Mouse (Mus musculus) CH12.LX (cell line): ENCODE data around the gene Emc8. TPM values are rescaled to one million over a fixed set of nuclear protein-coding genes. Genes with fewer than 3 reads are reported as not detected.

Source experiments
- DNase-seq: peaks from one replicate; pipeline ENCODE4 v3.0.0-alpha.2; 2013; ENCODE audit errors: extremely low read depth
- H3K27ac ChIP-seq: 2 replicates; pipeline ENCODE4 v1.5.1; 2012; ENCODE audit warnings: low read depth, mild to moderate bottlenecking, control low read depth, moderate library complexity; ENCODE audit not compliant: insufficient read depth
- H3K27me3 ChIP-seq: replicated peaks from 2 replicates; pipeline ENCODE3; 2012; ENCODE audit warnings: inconsistent platforms
- H3K36me3 ChIP-seq, 2 experiments: replicated peaks in 1 of 2; 2 replicates each; pipeline versions ENCODE3 to v1.6.1; 2012; ENCODE audit warnings: inconsistent platforms in 1 of 2, low read length in 1 of 2, mild to moderate bottlenecking in 1 of 2, mixed read lengths in 1 of 2, moderate library complexity in 1 of 2; ENCODE audit not compliant: control insufficient read depth in 1 of 2, insufficient read depth in 1 of 2
- H3K4me1 ChIP-seq, 2 experiments: 2 replicates each; pipeline ENCODE4 v1.6.1; 2012; ENCODE audit warnings: inconsistent platforms in 1 of 2, moderate library complexity in 1 of 2; ENCODE audit not compliant: insufficient read depth in 2 of 2, control insufficient read depth in 1 of 2
- H3K4me2 ChIP-seq: 2 replicates; pipeline ENCODE4 v1.6.1; 2012; ENCODE audit warnings: low read depth, mild to moderate bottlenecking, control low read depth; ENCODE audit not compliant: poor library complexity, insufficient read depth, severe bottlenecking
- H3K4me3 ChIP-seq, 3 experiments: fragments of 150-350 bp in 1 of 3; sonication (generic) in 1 of 3; replicated peaks in 1 of 3; 2 replicates each; pipeline versions ENCODE3 to v1.5.1; 2011 to 2012; ENCODE audit warnings: low read depth in 2 of 3, low read length in 2 of 3, mild to moderate bottlenecking in 2 of 3, moderate library complexity in 2 of 3, control low read depth in 1 of 3, improper control_type of control experiment in 1 of 3, inconsistent platforms in 1 of 3, mixed read lengths in 1 of 3; ENCODE audit not compliant: poor library complexity in 1 of 3
- H3K79me2 ChIP-seq: replicated peaks from 2 replicates; pipeline ENCODE4 v1.6.1; 2012; ENCODE audit warnings: mild to moderate bottlenecking, moderate library complexity; ENCODE audit not compliant: control insufficient read depth, poor library complexity, insufficient read depth, severe bottlenecking; ENCODE audit errors: extremely low read depth
- H3K9ac ChIP-seq: 2 replicates; pipeline ENCODE4 v1.6.1; 2012; ENCODE audit warnings: low read depth, mild to moderate bottlenecking, control low read depth, moderate library complexity; ENCODE audit not compliant: insufficient read depth
- H3K9me3 ChIP-seq: replicated peaks from 2 replicates; pipeline ENCODE3; 2012; ENCODE audit warnings: low read length, inconsistent platforms, mixed read lengths
- CTCF ChIP-seq, 2 experiments: IDR thresholded peaks in 1 of 2; conservative IDR thresholded peaks in 1 of 2; 2 replicates each; pipeline ENCODE4 v1.5.1; 2011 to 2012; ENCODE audit warnings: low read depth in 2 of 2, low read length in 2 of 2, improper control_type of control experiment in 1 of 2, inconsistent platforms in 1 of 2, mild to moderate bottlenecking in 1 of 2, moderate library complexity in 1 of 2
- ETS1 ChIP-seq: conservative IDR thresholded peaks from 2 replicates; pipeline ENCODE4 v1.6.1; 2012; ENCODE audit warnings: low read depth, mild to moderate bottlenecking, inconsistent platforms, low read length, improper control_type of control experiment, moderate library complexity
- HCFC1 ChIP-seq: IDR thresholded peaks from 2 replicates; pipeline ENCODE4 v1.6.1; 2012; ENCODE audit warnings: low read depth, mild to moderate bottlenecking, inconsistent platforms, low read length, improper control_type of control experiment
- IRF4 ChIP-seq: IDR thresholded peaks from 2 replicates; pipeline ENCODE4 v1.6.1; 2014; ENCODE audit warnings: low read depth, mild to moderate bottlenecking, inconsistent platforms, low read length, improper control_type of control experiment
- JUN ChIP-seq: IDR thresholded peaks from 2 replicates; pipeline ENCODE4 v1.6.1; 2011; ENCODE audit warnings: low read depth, mild to moderate bottlenecking, low read length, improper control_type of control experiment, moderate library complexity; ENCODE audit not compliant: insufficient read depth
- JUND ChIP-seq: conservative IDR thresholded peaks from 2 replicates; pipeline ENCODE4 v1.6.1; 2011; ENCODE audit warnings: low read depth, low read length, improper control_type of control experiment
- MEF2A ChIP-seq: IDR thresholded peaks from 2 replicates; pipeline ENCODE4 v1.6.1; 2014; ENCODE audit warnings: low read depth, mild to moderate bottlenecking, inconsistent platforms, low read length, improper control_type of control experiment, borderline replicate concordance
- MXI1 ChIP-seq: IDR thresholded peaks from 2 replicates; pipeline ENCODE4 v1.6.1; 2011; ENCODE audit warnings: mild to moderate bottlenecking, low read depth, low read length, improper control_type of control experiment
- MYC ChIP-seq: IDR thresholded peaks from 2 replicates; pipeline ENCODE4 v1.6.1; 2011; ENCODE audit warnings: low read depth, mild to moderate bottlenecking, improper control_type of control experiment, low read length
- PAX5 ChIP-seq: IDR thresholded peaks from 2 replicates; pipeline ENCODE4 v1.6.1; 2012; ENCODE audit warnings: low read length, inconsistent platforms, mixed read lengths
- POLR2A ChIP-seq: IDR thresholded peaks from 2 replicates; pipeline ENCODE4 v1.6.1; 2011; ENCODE audit warnings: low read depth, mild to moderate bottlenecking, improper control_type of control experiment, low read length
- RAD21 ChIP-seq: IDR thresholded peaks from 2 replicates; pipeline ENCODE4 v1.6.1; 2011; ENCODE audit warnings: low read depth, mild to moderate bottlenecking, low read length, improper control_type of control experiment, moderate library complexity
- RCOR1 ChIP-seq: conservative IDR thresholded peaks from 2 replicates; pipeline ENCODE4 v1.6.1; 2012; ENCODE audit warnings: low read depth, mild to moderate bottlenecking, inconsistent platforms, low read length, improper control_type of control experiment
- SMC3 ChIP-seq: IDR thresholded peaks from 2 replicates; pipeline ENCODE4 v1.6.1; 2011; ENCODE audit warnings: low read depth, low read length, improper control_type of control experiment
- TBP ChIP-seq: conservative IDR thresholded peaks from 2 replicates; pipeline ENCODE4 v1.6.1; 2011; ENCODE audit warnings: low read depth, low read length, improper control_type of control experiment
- USF1 ChIP-seq: IDR thresholded peaks from 2 replicates; pipeline ENCODE4 v1.6.1; 2014; ENCODE audit warnings: low read depth, mild to moderate bottlenecking, inconsistent platforms, low read length, improper control_type of control experiment
- USF2 ChIP-seq: conservative IDR thresholded peaks from 2 replicates; pipeline ENCODE4 v1.6.1; 2011; ENCODE audit warnings: low read depth, low read length, improper control_type of control experiment
- ZC3H11A ChIP-seq: IDR thresholded peaks from 2 replicates; pipeline ENCODE4 v1.6.1; 2012; ENCODE audit warnings: low read depth, mild to moderate bottlenecking, inconsistent platforms, low read length, improper control_type of control experiment
- ZKSCAN1 ChIP-seq: IDR thresholded peaks from 2 replicates; pipeline ENCODE4 v1.6.1; 2012; ENCODE audit warnings: low read depth, inconsistent platforms, low read length, improper control_type of control experiment, borderline replicate concordance
- ZMIZ1 ChIP-seq: IDR thresholded peaks from 2 replicates; pipeline ENCODE4 v1.6.1; 2012; ENCODE audit warnings: low read depth, mild to moderate bottlenecking, inconsistent platforms, low read length, improper control_type of control experiment
- dilution Hi-C: fragments of 300-500 bp; cut with MboI; formaldehyde crosslinking; loops from 2 replicates; pipeline ENCODE4 v1.14.3; 2020; ENCODE audit warnings: low sequenced_read_pairs; ENCODE audit not compliant: extremely low pct_unique_long_range_greater_than_20kb, extremely low pct_ligation_motif_present
- in situ Hi-C: fragments of 300-500 bp; cut with MboI; formaldehyde crosslinking; loops from 3 replicates; pipeline ENCODE4 v1.14.3; 2019; ENCODE audit warnings: low sequenced_read_pairs, low pct_ligation_motif_present, low pct_unique_long_range_greater_than_20kb, mixed read lengths
- polyA plus RNA-seq: library from polyadenylated mRNA; unstranded; fragments of >175 nt; gene quantifications from 2 replicates; pipeline ENCODE4 v1.2.1, GENCODE M21; 2012; ENCODE audit warnings: low read depth; ENCODE audit not compliant: insufficient read length
- total RNA-seq, 2 experiments: library from RNA; depleted of rRNA; stranded (reverse); fragments of 300-350 nt in 1 of 2; fragments of >200 nt in 1 of 2; gene quantifications; 2 replicates each; pipeline ENCODE4 v1.2.3; 2012 to 2014

The Emc8 gene
- total and polyA plus RNA-seq, 3 experiments: 33.4 to 184 (median 113) TPM

- peak overlapping the region in 1 of 3 experiments; percentile 16 for H3K4me3 ChIP-seq
- H3K9me3 ChIP-seq: no peaks in the 10 kb centered on the region
- peaks cover 24 to 57% of the 10 kb centered on the region in 2 experiments for H3K4me1 ChIP-seq
- no peak overlapping the region for H3K27ac ChIP-seq
- TF ChIP-seq ETS1: no peak
- TF ChIP-seq USF1: no peak
- in situ Hi-C loops (no loop called here), dilution Hi-C loops (no loop called here)
- H3K36me3 ChIP-seq: no peaks in the 10 kb centered on the region
- DNase-seq: no peak
- H3K9ac ChIP-seq: no peak overlapping the region
- H3K4me2 ChIP-seq: no peak overlapping the region
- H3K79me2 ChIP-seq: no peaks in the 10 kb centered on the region
- H3K27me3 ChIP-seq: peaks cover 23% of the 10 kb centered on the region
Observed at GRCm38 (mm10) chr8:120685591-120685990, 17.2 kb upstream of the Emc8 start.

DNA sequence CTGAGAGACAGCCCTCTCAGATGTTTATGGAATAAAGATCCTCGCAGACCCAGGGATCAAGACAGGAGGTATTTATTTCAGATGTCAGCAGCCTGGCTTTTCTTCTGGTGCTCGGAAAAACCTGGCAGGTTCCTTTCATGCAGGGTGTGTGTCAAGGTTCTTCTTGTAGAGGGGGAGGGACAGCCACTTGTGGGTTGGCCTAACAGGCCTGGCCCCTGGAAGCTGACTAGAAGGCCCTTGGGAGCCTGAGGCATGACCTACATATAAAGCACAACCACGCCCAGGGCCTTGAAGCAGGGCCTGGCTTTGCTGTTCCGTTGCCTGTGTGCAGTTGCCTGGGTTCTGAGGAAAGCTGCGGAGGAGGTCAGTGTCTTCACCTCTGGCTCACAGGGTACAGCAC is 16.7 kb upstream of the Emc8 start:
- peak overlapping the region in 1 of 3 experiments; percentile 16 for H3K4me3 ChIP-seq
- dilution Hi-C loops (no loop called here), in situ Hi-C loops (no loop called here)
- no peak overlapping the region for H3K27ac ChIP-seq
- DNase-seq: peak; percentile 41
- no peak overlapping the region for H3K4me2 ChIP-seq
- peaks cover 24 to 57% of the 10 kb centered on the region in 2 experiments for H3K4me1 ChIP-seq
- H3K27me3 ChIP-seq: peaks cover 19% of the 10 kb centered on the region
- TF ChIP-seq MXI1 (no peak), ZMIZ1 (no peak), SMC3 (no peak), RCOR1 (no peak), CTCF (conservative IDR thresholded peaks at IDR 0.05 in 1 of 2, IDR thresholded peaks at IDR 0.05 in 1 of 2; ENCODE audit: low read depth in 2 of 2, low read length in 2 of 2) (no peak), RAD21 (no peak), USF1 (no peak), PAX5 (no peak), IRF4 (no peak), MEF2A (no peak), JUN (no peak), HCFC1 (no peak), POLR2A (no peak), TBP (no peak), USF2 (no peak), ZC3H11A (no peak), ZKSCAN1 (no peak), JUND (no peak), MYC (no peak)
- H3K9me3 ChIP-seq: no peaks in the 10 kb centered on the region
- H3K79me2 ChIP-seq: no peaks in the 10 kb centered on the region
- H3K9ac ChIP-seq: no peak overlapping the region
- no peaks in the 10 kb centered on the region for H3K36me3 ChIP-seq
